Mouse (Mus musculus): ENCODE data around the gene 1700113H08Rik. TPM values are rescaled to one million over a fixed set of nuclear protein-coding genes. Genes with fewer than 3 reads are reported as not detected.

The 1700113H08Rik gene
- polyA plus RNA-seq, 1 experiment, result not detected

- Histone ChIP-seq H3K4me3 (replicated peaks; ENCODE audit: control insufficient read depth, low read depth, low read length) (no peak overlapping the region), H3K4me1 (ENCODE audit: control insufficient read depth, insufficient read depth, low read length) (no peaks in the 10 kb centered on the region), H3K27ac (ENCODE audit: control insufficient read depth, insufficient read depth, low read depth, low read length, poor library complexity) (no peak overlapping the region)
- TF ChIP-seq CTCF (IDR thresholded peaks at IDR 0.05; ENCODE audit: control insufficient read depth, insufficient read depth, low read length), result no peak
- TF ChIP-seq POLR2A (IDR thresholded peaks at IDR 0.05; ENCODE audit: borderline replicate concordance, control insufficient read depth, low read depth, low read length), result no peak
- 75% methylated on average over 5 of the region's 5 CpGs for WGBS
These were observed 29.8 kb downstream of the 1700113H08Rik start for GRCm38 (mm10) chr10:87087646-87088045.

- no peak for TF ChIP-seq POLR2A (IDR thresholded peaks at IDR 0.05; ENCODE audit: borderline replicate concordance, control insufficient read depth, low read depth, low read length)
- TF ChIP-seq CTCF (IDR thresholded peaks at IDR 0.05; ENCODE audit: control insufficient read depth, insufficient read depth, low read length), result peak; percentile 38; the same call in 1 of the 2 replicates
- Histone ChIP-seq H3K27ac (ENCODE audit: control insufficient read depth, insufficient read depth, low read depth, low read length, poor library complexity) (no peak overlapping the region), H3K4me3 (replicated peaks; ENCODE audit: control insufficient read depth, low read depth, low read length) (no peak overlapping the region), H3K4me1 (ENCODE audit: control insufficient read depth, insufficient read depth, low read length) (no peaks in the 10 kb centered on the region; the same call in 1 of the 2 replicates)
These were observed 36.4 kb downstream of the 1700113H08Rik start for GRCm38 (mm10) chr10:87094249-87094648.

- no peaks in the 10 kb centered on the region; the same call in 1 of the 2 replicates for H3K4me1 ChIP-seq (ENCODE audit: control insufficient read depth, insufficient read depth, low read length)
- WGBS, result 21% methylated on average over 6 of the region's 6 CpGs
- TF ChIP-seq POLR2A (IDR thresholded peaks at IDR 0.05; ENCODE audit: borderline replicate concordance, control insufficient read depth, low read depth, low read length) (no peak), CTCF (IDR thresholded peaks at IDR 0.05; ENCODE audit: control insufficient read depth, insufficient read depth, low read length) (no peak)
- H3K4me3 ChIP-seq (replicated peaks; ENCODE audit: control insufficient read depth, low read depth, low read length), result no peak overlapping the region
- H3K27ac ChIP-seq (ENCODE audit: control insufficient read depth, insufficient read depth, low read depth, low read length, poor library complexity), result no peak overlapping the region
These were observed 40.9 kb downstream of the 1700113H08Rik start for GRCm38 (mm10) chr10:87098722-87099121.

GRCm38 (mm10) chr10:87100668-87101067 lies 42.8 kb downstream of the 1700113H08Rik start:
- H3K4me3 ChIP-seq (replicated peaks; ENCODE audit: control insufficient read depth, low read depth, low read length), result no peak overlapping the region
- H3K4me1 ChIP-seq (ENCODE audit: control insufficient read depth, insufficient read depth, low read length), result no peaks in the 10 kb centered on the region; the same call in 1 of the 2 replicates
- no peak overlapping the region for H3K27ac ChIP-seq (ENCODE audit: control insufficient read depth, insufficient read depth, low read depth, low read length, poor library complexity)
- TF ChIP-seq POLR2A (IDR thresholded peaks at IDR 0.05; ENCODE audit: borderline replicate concordance, control insufficient read depth, low read depth, low read length) (no peak), CTCF (IDR thresholded peaks at IDR 0.05; ENCODE audit: control insufficient read depth, insufficient read depth, low read length) (no peak)
- 82% methylated on average over 4 of the region's 4 CpGs for WGBS

GRCm38 (mm10) chr10:87101265-87101950 lies 43.6 kb downstream of the 1700113H08Rik start:
- WGBS, result 74% methylated on average over 9 of the region's 9 CpGs
- TF ChIP-seq POLR2A (IDR thresholded peaks at IDR 0.05; ENCODE audit: borderline replicate concordance, control insufficient read depth, low read depth, low read length) (no peak), CTCF (IDR thresholded peaks at IDR 0.05; ENCODE audit: control insufficient read depth, insufficient read depth, low read length) (no peak)
- H3K27ac ChIP-seq (ENCODE audit: control insufficient read depth, insufficient read depth, low read depth, low read length, poor library complexity), result no peak overlapping the region
- H3K4me1 ChIP-seq (ENCODE audit: control insufficient read depth, insufficient read depth, low read length), result no peaks in the 10 kb centered on the region; the same call in 1 of the 2 replicates
- no peak overlapping the region for H3K4me3 ChIP-seq (replicated peaks; ENCODE audit: control insufficient read depth, low read depth, low read length)

GRCm38 (mm10) chr10:87101951-87102320 lies 44.1 kb downstream of the 1700113H08Rik start:
- no peak for TF ChIP-seq CTCF (IDR thresholded peaks at IDR 0.05; ENCODE audit: control insufficient read depth, insufficient read depth, low read length)
- no peak for TF ChIP-seq POLR2A (IDR thresholded peaks at IDR 0.05; ENCODE audit: borderline replicate concordance, control insufficient read depth, low read depth, low read length)
- Histone ChIP-seq H3K4me1 (ENCODE audit: control insufficient read depth, insufficient read depth, low read length) (no peaks in the 10 kb centered on the region; the same call in 1 of the 2 replicates), H3K27ac (ENCODE audit: control insufficient read depth, insufficient read depth, low read depth, low read length, poor library complexity) (no peak overlapping the region), H3K4me3 (replicated peaks; ENCODE audit: control insufficient read depth, low read depth, low read length) (no peak overlapping the region)
- WGBS, result 77% methylated on average over 3 of the region's 3 CpGs

GRCm38 (mm10) chr10:87102455-87102854 lies 44.6 kb downstream of the 1700113H08Rik start:
- TF ChIP-seq POLR2A (IDR thresholded peaks at IDR 0.05; ENCODE audit: borderline replicate concordance, control insufficient read depth, low read depth, low read length), result no peak
- no peak for TF ChIP-seq CTCF (IDR thresholded peaks at IDR 0.05; ENCODE audit: control insufficient read depth, insufficient read depth, low read length)
- no peak overlapping the region for H3K27ac ChIP-seq (ENCODE audit: control insufficient read depth, insufficient read depth, low read depth, low read length, poor library complexity)
- no peak overlapping the region for H3K4me3 ChIP-seq (replicated peaks; ENCODE audit: control insufficient read depth, low read depth, low read length)
- 88% methylated on average over 13 of the region's 13 CpGs for WGBS
- H3K4me1 ChIP-seq (ENCODE audit: control insufficient read depth, insufficient read depth, low read length), result no peaks in the 10 kb centered on the region; the same call in 1 of the 2 replicates

- WGBS, result 45% methylated on average over 8 of the region's 8 CpGs
- no peak overlapping the region for H3K4me3 ChIP-seq (replicated peaks; ENCODE audit: control insufficient read depth, low read depth, low read length)
- TF ChIP-seq POLR2A (IDR thresholded peaks at IDR 0.05; ENCODE audit: borderline replicate concordance, control insufficient read depth, low read depth, low read length) (no peak), CTCF (IDR thresholded peaks at IDR 0.05; ENCODE audit: control insufficient read depth, insufficient read depth, low read length) (no peak)
- no peak overlapping the region for H3K27ac ChIP-seq (ENCODE audit: control insufficient read depth, insufficient read depth, low read depth, low read length, poor library complexity)
- H3K4me1 ChIP-seq (ENCODE audit: control insufficient read depth, insufficient read depth, low read length), result no peaks in the 10 kb centered on the region; the same call in 1 of the 2 replicates
These were observed 45.4 kb downstream of the 1700113H08Rik start for GRCm38 (mm10) chr10:87103286-87103685.

Data from bone marrow, adult 2 months (tissue).